23 mouse cellular contexts compared by ENCODE assay signal in genomic region chrX:42967611-42968010, GRCm38 (mm10).
"Had no signal": no experiment of that assay in that cellular context is flagged by ENCODE, and none has a peak within 500 bp of the region (broad histone marks: within the 10 kb centered on the region; RNA-seq: fewer than 3 reads in every experiment).

No protein-coding gene starts in this region.

- ATAC-seq: liver, postnatal 0 days had no signal

- H3K4me1 ChIP-seq: limb, embryonic 12.5 days; limb, embryonic 15.5 days; lung, embryonic 15.5 days; neural tube, embryonic 13.5 days had no signal

- H3K9me3 ChIP-seq: limb, embryonic 12.5 days; limb, embryonic 15.5 days; lung, embryonic 15.5 days; neural tube, embryonic 13.5 days had no signal

- H3K27ac ChIP-seq: limb, embryonic 12.5 days; limb, embryonic 15.5 days; liver, embryonic 14.5 days; lung, embryonic 15.5 days; neural tube, embryonic 13.5 days; stomach, postnatal 0 days had no signal

- H3K4me2 ChIP-seq: limb, embryonic 12.5 days; limb, embryonic 15.5 days; liver, embryonic 11.5 days; lung, embryonic 15.5 days; midbrain, embryonic 11.5 days; neural tube, embryonic 13.5 days had no signal

- H3K4me3 ChIP-seq: limb, embryonic 12.5 days; limb, embryonic 15.5 days; lung, embryonic 15.5 days; myocyte; neural tube, embryonic 13.5 days had no signal

- H3K27me3 ChIP-seq: limb, embryonic 12.5 days; limb, embryonic 15.5 days; lung, embryonic 15.5 days; neural tube, embryonic 13.5 days had no signal

- DNase-seq: kidney, adult 8-10 months; kidney, postnatal 14 days; kidney, postnatal 4 days; left cerebral cortex, postnatal 4 days; liver, postnatal 0 days; lung, postnatal 10 days; lung, postnatal 4 days; midbrain, embryonic 14.5 days; right cerebral cortex, adult 18-20 months; right cerebral cortex, postnatal 14 days; right cerebral cortex, postnatal 4 days; thymus, adult 2 months; thymus, postnatal 14 days; thymus, postnatal 4 days had no signal

- H3K36me3 ChIP-seq: limb, embryonic 12.5 days; limb, embryonic 15.5 days; lung, embryonic 15.5 days; neural tube, embryonic 13.5 days had no signal

- H3K9ac ChIP-seq: limb, embryonic 12.5 days; limb, embryonic 15.5 days; liver, embryonic 14.5 days; liver, postnatal 0 days; lung, embryonic 15.5 days; neural tube, embryonic 13.5 days had no signal
